Mouse (Mus musculus) stomach, embryonic 16.5 days (tissue): ENCODE measurements around the gene Thnsl2. TPM values are rescaled to one million over a fixed set of nuclear protein-coding genes. Genes with fewer than 3 reads are reported as not detected.

Source experiments
- ATAC-seq: fragments of 200-750 bp; cut with Nextera tagmentation; 2 replicates; pipeline ENCODE4 v1.8.0; 2017; ENCODE audit warnings: moderate number of reproducible peaks, moderate TSS enrichment; ENCODE audit not compliant: insufficient read depth, low FRiP score
- H3K27ac ChIP-seq: fragments of 300-500 bp; sonication (generic); 2 replicates; pipeline ENCODE4 v1.5.1; 2014; ENCODE audit warnings: low read length
- H3K27me3 ChIP-seq: fragments of 300-500 bp; sonication (generic); 2 replicates; pipeline ENCODE4 v1.6.1; 2014; ENCODE audit warnings: low read length, control low read depth, mixed read lengths; ENCODE audit not compliant: control insufficient read depth, insufficient read depth
- H3K36me3 ChIP-seq: fragments of 300-500 bp; sonication (generic); 2 replicates; pipeline ENCODE4 v1.6.1; 2014; ENCODE audit warnings: low read length; ENCODE audit not compliant: control insufficient read depth, insufficient read depth
- H3K4me1 ChIP-seq: fragments of 300-500 bp; sonication (generic); 2 replicates; pipeline ENCODE4 v1.6.1; 2014; ENCODE audit warnings: low read length, control low read depth, mixed read lengths; ENCODE audit not compliant: control insufficient read depth, insufficient read depth
- H3K4me2 ChIP-seq: fragments of 300-500 bp; sonication (generic); 2 replicates; pipeline ENCODE4 v1.6.1; 2014; ENCODE audit warnings: low read depth, low read length, mixed read lengths
- H3K4me3 ChIP-seq: fragments of 300-500 bp; sonication (generic); replicated peaks from 2 replicates; pipeline ENCODE4 v1.5.1; 2014; ENCODE audit warnings: mild to moderate bottlenecking, low read length
- H3K9ac ChIP-seq: fragments of 300-500 bp; sonication (generic); 2 replicates; pipeline ENCODE4 v1.6.1; 2014; ENCODE audit warnings: low read length
- H3K9me3 ChIP-seq: fragments of 300-500 bp; sonication (generic); replicated peaks from 2 replicates; pipeline ENCODE4 v1.6.1; 2016; ENCODE audit warnings: low read length, control low read depth; ENCODE audit not compliant: control insufficient read depth
- WGBS: fragments of 180-500 bp; shearing (Covaris S2); extraction: QIAGEN DNeasy Blood & Tissue Kit; methylation state at CpG from one replicate; pipeline ENCODE4 v1.1.7; 2014; 5-methylcytosine and 5-hydroxymethylcytosine counted together
- polyA plus RNA-seq: library from polyadenylated mRNA; unstranded; fragments of >200 nt; fragmentation: Nextera tagmentation; extraction: Ambion mirVana; gene quantifications from 2 replicates; pipeline ENCODE4 v1.2.1, GENCODE M21; 2015

Gene Thnsl2
- polyA plus RNA-seq, 1 experiment from 2014 or later = 12.7 TPM

- Histone ChIP-seq H3K36me3 (no peaks in the 10 kb centered on the region), H3K4me3 (no peak overlapping the region), H3K27me3 (no peaks in the 10 kb centered on the region), H3K4me2 (no peak overlapping the region), H3K4me1 (no peaks in the 10 kb centered on the region), H3K9ac (no peak overlapping the region), H3K9me3 (0 out of 2 replicates have a peak, but pooled peaks cover 3% of the 10 kb centered on the region), H3K27ac (no peak overlapping the region)
- no peak for ATAC-seq
- 69% methylated on average over 7 of the region's 7 CpGs for WGBS
Measured at GRCm38 (mm10) chr6:71083441-71083840, 60.8 kb downstream of the Thnsl2 start.

GRCm38 (mm10) chr6:71082084-71082483 is 62.2 kb downstream of the Thnsl2 start:
- no peaks in the 10 kb centered on the region for H3K4me1 ChIP-seq
- H3K27ac ChIP-seq = no peak overlapping the region
- 0 out of 2 replicates have a peak, but pooled peaks cover 2% of the 10 kb centered on the region for H3K9me3 ChIP-seq
- no peaks in the 10 kb centered on the region for H3K27me3 ChIP-seq
- WGBS = 71% methylated on average over 11 of the region's 11 CpGs
- H3K36me3 ChIP-seq = no peaks in the 10 kb centered on the region
- no peak for ATAC-seq
- H3K9ac ChIP-seq = no peak overlapping the region
- no peak overlapping the region for H3K4me3 ChIP-seq
- no peak overlapping the region for H3K4me2 ChIP-seq

- no peaks in the 10 kb centered on the region for H3K36me3 ChIP-seq
- no peak overlapping the region for H3K4me2 ChIP-seq
- no peak for ATAC-seq
- H3K27me3 ChIP-seq = no peaks in the 10 kb centered on the region
- no peak overlapping the region for H3K4me3 ChIP-seq
- H3K4me1 ChIP-seq = no peaks in the 10 kb centered on the region
- no peak overlapping the region for H3K9ac ChIP-seq
- no peaks in the 10 kb centered on the region for H3K9me3 ChIP-seq
- no peak overlapping the region for H3K27ac ChIP-seq
- 54% methylated on average over 6 of the region's 6 CpGs for WGBS
Measured at GRCm38 (mm10) chr6:71081230-71081629, 63.0 kb downstream of the Thnsl2 start.

Other genes with a start within 250 kb of the Thnsl2 start
- not detected in 2 replicates for gene Tex37, start 225.5 kb downstream of the Thnsl2 start, polyA plus RNA-seq
- gene Foxi3, start 187.9 kb downstream of the Thnsl2 start, polyA plus RNA-seq = not detected in 2 replicates
- gene Fabp1, start 55.4 kb upstream of the Thnsl2 start, polyA plus RNA-seq = 644 and 834 TPM in 2 replicates
- 57.0 and 57.5 TPM in 2 replicates for gene Krcc1, start 127.2 kb upstream of the Thnsl2 start, polyA plus RNA-seq
- gene Smyd1, start 177.8 kb upstream of the Thnsl2 start, polyA plus RNA-seq = 1.2 and 5.3 TPM in 2 replicates
- not detected in 2 replicates for gene Cd8b1, start 178.3 kb upstream of the Thnsl2 start, polyA plus RNA-seq
- gene Cd8a, start 229.0 kb upstream of the Thnsl2 start, polyA plus RNA-seq = not detected in 2 replicates